Mouse (Mus musculus) liver, adult 2 months (tissue): ENCODE data around the gene Klhdc4.

Experiments
- CTCF ChIP-seq: fragments of 200-500 bp; IDR thresholded peaks from 2 replicates; pipeline ENCODE4 v1.5.1; 2011; ENCODE audit warnings: low read depth, low read length, control low read depth
- POLR2A ChIP-seq: fragments of 200-500 bp; IDR thresholded peaks from 2 replicates; pipeline ENCODE4 v1.6.1; 2011; ENCODE audit warnings: low read length, control low read depth; ENCODE audit not compliant: insufficient read depth; ENCODE audit errors: extremely low read depth

GRCm38 (mm10) chr8:121832503-121832902 is 3.1 kb upstream of the Klhdc4 start:
- TF ChIP-seq CTCF (0 out of 2 replicates have a peak, but pooled peaks have one; percentile 17), POLR2A (no peak)
